Mouse (Mus musculus) left cerebral cortex, postnatal 10 days (tissue): ENCODE measurements around the gene Krt4. TPM values are rescaled to one million over a fixed set of nuclear protein-coding genes. Genes with fewer than 3 reads are reported as not detected.

Experiments
- DNase-seq, 2 experiments: peaks; one replicate each; pipeline ENCODE4 v3.0.0; 2021 to 2022; ENCODE audit warnings: low spot score in 2 of 2, mixed read lengths in 1 of 2; ENCODE audit errors: extremely low spot score in 1 of 2
- intact Hi-C: fragments of 180-260 bp; cut with DNase I; formaldehyde crosslinking; loops from one replicate; pipeline ENCODE4 v1.15.1; 2025
- total RNA-seq, 2 experiments: library from RNA; stranded (reverse); gene quantifications; 2 replicates each; pipeline ENCODE4 v1.2.3; 2021

The Krt4 gene
- total RNA-seq = not detected

GRCm38 (mm10) chr15:101924635-101925034, at the start of gene Krt4:
TSS of gene Krt4 (minus strand) at chr15:101924735.
- intact Hi-C loops = no loop called here

GRCm38 (mm10) chr15:101973414-101974077, 49.0 kb upstream of the Krt4 start:
- intact Hi-C loops = loop anchor here (1.0 to 2.0 kb wide), 2 partner anchors 201 to 451 kb away; no protein-coding TSS in a partner anchor
- peak; percentile 91 to 93 for DNase-seq

More at GRCm38 (mm10) chr15:101924635-101925034, at the start of gene Krt4:
- no peak for DNase-seq

- DNase-seq = peak in 1 of 2 experiments; percentile 65
- intact Hi-C loops = no loop called here
Measured at GRCm38 (mm10) chr15:101970536-101970935, 46.0 kb upstream of the Krt4 start.

- DNase-seq = no peak
- intact Hi-C loops = no loop called here
Measured at GRCm38 (mm10) chr15:101966808-101967207, 42.3 kb upstream of the Krt4 start.

- intact Hi-C loops = no loop called here
Measured at GRCm38 (mm10) chr15:101958891-101959290, 34.4 kb upstream of the Krt4 start.

GRCm38 (mm10) chr15:101954187-101954586, 29.7 kb upstream of the Krt4 start, which contains the start of gene Krt78:
TSS of gene Krt78 (minus strand) at chr15:101954287.
- DNase-seq = no peak
- intact Hi-C loops = no loop called here

More at GRCm38 (mm10) chr15:101958891-101959290, 34.4 kb upstream of the Krt4 start:
- no peak for DNase-seq

GRCm38 (mm10) chr15:101952733-101953474, 28.4 kb upstream of the Krt4 start:
- intact Hi-C loops = no loop called here
- DNase-seq = no peak

GRCm38 (mm10) chr15:101945430-101945829, 20.9 kb upstream of the Krt4 start:
- no peak for DNase-seq
- intact Hi-C loops = no loop called here

- intact Hi-C loops = no loop called here
- DNase-seq = no peak
Measured at GRCm38 (mm10) chr15:101941948-101942347, 17.4 kb upstream of the Krt4 start.

- intact Hi-C loops = no loop called here
- no peak for DNase-seq
Measured at GRCm38 (mm10) chr15:101940274-101940829, 15.8 kb upstream of the Krt4 start, which contains the start of gene Krt79. TSS of gene Krt79 (minus strand) at chr15:101940324.

- DNase-seq = no peak
- intact Hi-C loops = no loop called here
Measured at GRCm38 (mm10) chr15:101938600-101939308, 14.2 kb upstream of the Krt4 start.

GRCm38 (mm10) chr15:101933024-101933423, 8.5 kb upstream of the Krt4 start:
- intact Hi-C loops = no loop called here
- DNase-seq = peak in 1 of 2 experiments; percentile 4

- no peak for DNase-seq
Measured at GRCm38 (mm10) chr15:101929666-101930065, 5.1 kb upstream of the Krt4 start.

GRCm38 (mm10) chr15:101929087-101929486, 4.6 kb upstream of the Krt4 start:
- no peak for DNase-seq
- intact Hi-C loops = no loop called here

More at GRCm38 (mm10) chr15:101929666-101930065, 5.1 kb upstream of the Krt4 start:
- intact Hi-C loops = no loop called here

GRCm38 (mm10) chr15:101927340-101928080, 3.0 kb upstream of the Krt4 start:
- intact Hi-C loops = no loop called here

GRCm38 (mm10) chr15:101925041-101925440, 506 bp upstream of the Krt4 start:
- intact Hi-C loops = no loop called here
- no peak for DNase-seq

More at GRCm38 (mm10) chr15:101927340-101928080, 3.0 kb upstream of the Krt4 start:
- peak in 1 of 2 experiments; percentile 28 for DNase-seq

GRCm38 (mm10) chr15:101922296-101922695, 2.2 kb downstream of the Krt4 start:
- intact Hi-C loops = no loop called here
- DNase-seq = no peak

- DNase-seq = no peak
- intact Hi-C loops = no loop called here
Measured at GRCm38 (mm10) chr15:101916072-101916471, 8.5 kb downstream of the Krt4 start.
